Mouse (Mus musculus): Measurements from ENCODE around the gene Ogdh.
"Not testable (repeated sequence)": the region's sequence is repeated elsewhere in the genome, so short reads cannot be mapped to it uniquely, and the experiment has no call there.

Gene Ogdh

DNA sequence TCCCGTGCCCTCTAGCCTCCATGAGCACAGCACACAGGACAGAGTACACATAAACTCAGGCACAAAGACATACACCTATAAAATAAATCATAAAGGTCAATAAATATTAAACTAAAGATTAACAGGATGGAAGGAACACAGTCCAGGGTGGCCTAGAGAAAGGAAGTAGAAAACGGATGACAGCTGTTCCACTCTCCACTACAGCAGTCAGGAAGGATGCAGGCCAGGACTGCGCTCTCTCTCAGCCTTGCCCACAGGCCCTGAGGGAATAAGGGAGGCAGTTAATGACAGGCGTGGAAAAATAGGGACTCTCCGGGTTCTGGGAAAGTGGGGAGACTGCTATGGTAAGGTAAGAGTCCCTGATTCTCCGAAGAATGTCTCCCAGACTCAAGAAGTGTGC is 75.0 kb downstream of the Ogdh start:
- in situ Hi-C loops (cut with MboI, MseI) = no loop called here

DNA sequence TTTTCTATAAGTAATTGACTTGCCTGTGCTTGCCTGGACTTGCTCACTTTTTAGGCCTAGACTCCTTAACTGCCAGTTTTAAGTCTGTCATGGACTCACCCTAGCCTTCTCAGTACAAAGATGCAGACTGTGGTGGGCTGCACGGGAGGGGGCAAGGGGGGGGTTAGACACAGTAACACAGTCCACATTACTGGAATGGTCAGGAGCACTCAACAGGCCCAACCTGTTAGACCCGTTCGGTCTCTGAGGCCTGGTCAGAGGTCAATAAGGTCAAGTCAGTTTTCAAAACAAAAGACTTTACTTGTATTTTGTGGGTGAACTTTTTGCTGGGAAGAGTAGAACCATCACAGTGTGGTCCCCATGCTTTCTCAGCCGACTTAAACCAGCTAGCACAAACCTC is 75.7 kb downstream of the Ogdh start:
- in situ Hi-C loops (cut with MboI, MseI) = no loop called here

DNA sequence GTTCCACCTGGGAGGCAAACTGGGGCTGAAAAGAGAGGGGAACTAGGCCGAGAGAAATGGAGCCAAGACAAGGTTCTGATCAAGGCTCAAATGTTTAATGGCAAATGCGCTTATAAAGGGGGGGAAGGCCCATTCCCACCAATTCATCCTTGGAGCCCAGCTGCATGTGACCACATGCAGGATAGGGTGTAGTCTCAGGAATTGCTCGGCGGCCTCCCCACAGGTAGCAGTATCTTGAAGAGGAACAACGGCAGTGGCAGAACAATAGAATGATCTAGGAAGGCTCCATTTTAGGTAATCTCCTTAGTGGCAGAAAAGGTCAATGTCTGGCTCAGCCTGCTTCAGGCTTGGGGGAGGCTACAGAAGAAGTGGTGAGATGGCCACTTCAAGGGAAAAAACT is 76.6 kb downstream of the Ogdh start:
- in situ Hi-C loops (cut with MboI, MseI) = not testable (repeated sequence)

DNA sequence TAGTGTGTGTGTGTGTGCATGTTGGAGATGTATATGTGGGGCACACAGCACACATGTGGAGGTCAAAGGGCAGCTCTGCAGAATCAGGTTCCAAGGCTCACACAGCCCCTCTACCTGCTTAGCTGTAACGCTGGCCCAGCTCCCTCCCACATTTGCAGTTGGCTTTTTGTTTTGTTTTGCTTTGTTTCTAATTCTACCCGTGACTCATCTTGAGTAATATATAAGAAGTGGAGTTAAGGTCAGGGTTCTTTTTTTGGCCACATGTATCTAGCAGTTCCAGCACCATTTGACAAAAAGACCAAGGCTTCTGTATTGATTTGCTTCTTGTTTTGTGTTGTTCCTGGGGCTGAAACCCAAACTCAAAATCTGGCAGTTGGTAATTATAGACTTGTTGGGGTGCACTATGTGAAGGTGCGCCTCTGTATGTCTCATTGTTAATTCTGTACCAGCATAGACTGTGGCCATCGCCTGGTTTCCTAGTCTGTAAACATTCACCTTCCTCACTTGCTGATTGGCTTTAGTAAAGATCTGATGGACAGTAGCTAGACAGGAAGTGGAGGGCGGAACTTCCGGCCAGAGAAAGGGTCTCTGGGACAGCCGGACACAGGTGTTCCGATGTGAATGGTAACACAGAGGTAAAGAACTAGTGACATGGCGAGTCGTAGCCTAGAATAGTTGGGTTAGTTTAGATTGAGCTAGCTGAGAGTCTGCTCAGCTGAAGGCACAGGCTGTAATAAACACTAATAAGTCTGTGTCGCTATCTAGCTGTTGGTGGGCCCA is 80.1 kb downstream of the Ogdh start:
- in situ Hi-C loops (cut with MboI, MseI) = no loop called here

DNA sequence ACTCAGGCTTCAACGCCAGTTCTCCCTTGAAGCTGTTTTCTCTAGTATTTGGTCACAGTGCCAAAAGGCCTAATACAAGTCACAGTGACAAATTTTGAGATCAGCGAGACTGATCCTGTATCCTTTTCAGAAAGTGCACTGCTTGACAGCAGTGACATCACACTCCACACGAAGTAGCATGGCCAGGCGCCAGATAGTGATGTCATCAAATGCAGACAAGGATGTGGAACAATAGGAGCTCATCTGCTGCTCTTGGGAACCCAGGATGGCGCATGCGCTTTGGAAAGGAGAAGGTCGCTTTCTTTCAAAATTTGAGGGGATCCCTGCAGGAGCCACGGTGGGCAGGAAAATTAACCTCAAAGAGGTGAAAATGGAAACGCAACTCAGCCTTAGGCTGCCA is 81.4 kb downstream of the Ogdh start:
- in situ Hi-C loops (cut with MboI, MseI) = no loop called here

DNA sequence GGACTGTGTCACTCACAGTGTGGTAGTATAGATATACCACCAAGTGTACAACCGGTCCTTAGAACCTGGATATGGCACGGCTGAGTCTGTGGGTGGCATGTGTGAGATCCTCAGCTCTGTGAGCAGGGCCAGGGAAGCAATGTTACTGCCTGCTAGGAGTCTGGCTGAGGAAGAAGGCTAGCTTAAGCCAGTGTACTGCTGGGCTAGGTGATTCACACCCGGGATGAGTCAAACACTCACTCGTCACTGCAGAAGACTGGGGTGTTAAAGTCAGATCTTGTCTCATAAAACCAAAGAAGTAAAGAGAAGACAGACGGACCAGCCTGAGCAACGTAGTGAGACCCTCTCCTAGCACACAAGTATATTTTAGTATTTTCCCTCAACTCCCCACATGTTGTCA is 89.5 kb downstream of the Ogdh start:
- in situ Hi-C loops (cut with MboI, MseI) = no loop called here

DNA sequence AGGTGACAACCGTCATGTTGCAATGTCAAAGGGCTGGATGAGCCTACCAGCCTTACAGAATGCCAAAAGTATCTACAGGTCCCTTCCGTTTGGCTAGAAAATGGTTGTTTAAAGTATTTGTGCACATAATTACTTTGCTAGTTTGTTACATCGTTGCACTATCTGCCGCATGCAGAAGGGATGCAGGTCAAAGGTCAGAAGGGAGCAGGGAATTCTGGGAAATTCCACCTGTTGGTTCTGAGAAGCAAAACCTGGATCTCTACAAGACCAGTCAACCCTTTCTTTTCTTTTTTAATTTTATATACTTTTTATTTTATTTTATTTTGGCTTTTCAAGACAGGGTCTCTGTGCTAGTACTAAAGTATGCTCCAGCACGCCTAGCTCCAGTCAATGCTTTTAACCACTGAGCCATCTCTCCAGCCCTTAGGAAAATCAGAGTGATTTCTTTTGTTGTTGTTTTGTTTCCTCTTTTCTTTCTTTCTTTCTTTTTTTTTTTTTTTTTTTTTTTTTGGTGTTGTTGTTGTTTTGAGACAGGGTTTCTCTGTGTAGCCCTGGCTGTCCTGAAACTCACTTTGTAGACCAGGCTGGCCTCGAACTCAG is 96.8 kb downstream of the Ogdh start:
- in situ Hi-C loops (cut with MboI, MseI) = no loop called here

DNA sequence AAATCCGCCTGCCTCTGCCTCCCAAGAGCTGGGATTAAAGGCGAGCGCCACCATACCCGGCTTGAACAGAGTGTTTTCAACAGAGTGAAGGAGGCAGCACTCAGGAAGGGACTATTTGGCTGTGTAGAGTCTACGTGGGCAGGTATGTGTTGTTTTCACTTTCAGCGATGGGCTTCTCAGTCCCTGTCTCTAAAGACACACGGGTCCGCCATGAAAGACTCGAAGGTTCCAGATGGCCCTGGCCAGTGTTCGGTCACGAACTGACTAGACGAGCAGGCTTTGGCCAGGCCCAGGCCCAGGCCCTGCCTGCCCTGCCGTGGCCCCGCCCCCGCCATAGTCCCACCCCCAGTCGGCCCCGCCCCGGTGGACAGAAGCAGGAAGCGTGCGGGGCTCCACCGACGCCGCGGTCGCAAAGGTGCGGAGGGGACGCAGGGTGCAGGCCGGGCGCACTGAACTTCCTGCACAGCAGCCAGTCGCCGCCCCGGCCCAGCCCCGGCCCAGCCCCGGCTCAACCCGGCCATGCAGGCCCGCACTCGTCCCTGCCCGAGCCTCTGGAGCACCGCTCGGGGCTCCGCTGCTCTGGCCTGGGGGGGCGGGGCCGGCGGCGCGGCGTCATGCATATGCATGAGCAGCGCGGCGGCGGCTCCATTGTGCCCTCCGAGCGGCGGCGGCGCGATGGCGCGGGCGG is 97.4 kb downstream of the Ogdh start, which contains the start of gene Zmiz2:
TSS of gene Zmiz2 (plus strand) at position 349 of the 688 bp plus-strand sequence.
- in situ Hi-C loops (cut with MboI, MseI) = no loop called here

DNA sequence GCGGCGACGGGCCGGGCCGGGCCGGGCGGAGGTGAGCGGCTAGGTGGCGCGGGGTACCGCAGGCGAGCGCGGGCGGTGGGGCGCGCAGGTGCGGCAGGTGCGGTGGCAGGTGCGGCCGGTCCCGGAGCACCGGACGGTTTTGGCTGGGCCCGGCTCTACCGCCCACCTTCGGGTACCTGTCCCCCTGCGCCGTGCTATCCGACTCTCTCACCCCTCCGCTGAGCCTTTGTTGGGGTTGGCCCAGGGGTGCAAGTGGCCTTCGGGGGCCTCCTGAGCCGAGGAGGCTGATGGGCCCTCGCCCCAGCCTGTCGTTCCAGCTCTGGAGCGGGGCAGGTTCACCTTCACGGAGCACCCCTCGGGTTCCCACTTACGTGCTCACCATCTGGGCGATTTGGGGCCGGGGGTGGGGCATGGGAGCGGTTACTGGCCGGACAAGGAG is 98.1 kb downstream of the Ogdh start:
- in situ Hi-C loops (cut with MboI, MseI) = no loop called here

DNA sequence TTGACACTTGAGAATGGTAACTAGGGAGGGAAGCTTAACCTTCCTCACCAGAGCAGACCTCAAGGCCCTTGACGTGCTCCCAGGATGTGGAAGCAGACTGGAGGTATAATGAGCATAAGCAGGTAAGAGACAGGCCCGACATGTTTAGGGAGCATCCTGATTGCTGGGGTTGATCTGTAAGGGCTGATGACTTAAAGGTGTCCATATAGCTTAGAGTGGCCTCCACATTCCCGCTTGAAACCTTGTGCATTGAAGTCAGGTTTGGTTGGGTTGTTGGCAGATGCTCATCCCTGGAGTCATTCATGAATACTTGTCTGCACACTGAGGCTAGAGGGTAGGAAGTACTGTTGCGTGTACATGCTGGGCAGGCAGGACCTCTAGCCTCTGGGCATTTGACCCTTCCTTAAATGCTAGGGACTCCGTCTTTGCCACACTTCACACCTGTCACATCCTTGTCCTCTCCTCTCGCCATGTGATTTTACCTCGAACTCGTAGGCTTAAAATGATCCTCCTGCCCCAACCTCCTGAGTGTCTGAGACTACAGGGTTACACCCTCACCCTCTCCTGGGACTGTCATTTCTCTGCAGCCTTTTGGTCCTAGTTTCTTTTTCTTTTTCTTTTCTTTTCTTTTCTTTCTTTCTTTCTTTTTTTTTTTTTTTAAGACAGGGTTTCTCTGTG is 99.1 kb downstream of the Ogdh start:
- in situ Hi-C loops (cut with MboI, MseI) = no loop called here

DNA sequence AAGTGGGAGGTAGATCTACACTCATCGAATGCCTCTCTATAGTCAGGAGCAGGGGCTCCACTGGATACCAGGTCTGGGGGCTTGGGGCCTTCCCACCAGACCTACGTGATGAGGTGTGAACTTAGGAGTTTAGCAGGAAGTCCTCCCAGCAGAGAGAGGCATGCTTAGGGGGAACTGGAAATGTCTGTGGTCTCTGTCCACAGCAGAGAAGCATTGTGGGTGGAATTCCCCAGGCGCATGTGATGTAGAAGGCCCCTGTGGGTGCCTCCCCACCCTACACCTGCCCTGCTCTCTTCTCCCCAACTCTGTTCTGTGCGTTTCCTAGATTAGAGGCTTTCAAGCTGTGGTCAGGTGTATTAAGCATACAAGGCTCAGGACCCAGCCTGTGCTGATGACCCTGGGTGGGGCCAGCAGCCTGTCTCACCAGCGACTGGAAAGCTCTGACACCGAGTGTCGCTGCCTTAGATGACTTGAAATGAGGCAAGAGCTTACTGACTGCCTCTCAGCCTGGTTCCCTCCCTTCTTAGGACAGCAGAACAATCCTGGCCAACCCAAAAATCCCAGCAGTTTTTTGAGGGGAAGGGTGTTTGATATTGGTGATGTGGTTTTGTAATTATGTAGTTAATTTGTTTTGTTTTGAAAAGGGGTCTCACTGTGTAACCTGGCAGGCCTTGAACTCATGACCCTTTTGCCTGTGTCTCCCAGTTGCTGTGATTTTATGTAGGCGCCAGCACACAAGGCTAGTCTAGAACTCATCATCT is 100.3 kb downstream of the Ogdh start:
- in situ Hi-C loops (cut with MboI, MseI) = no loop called here

DNA sequence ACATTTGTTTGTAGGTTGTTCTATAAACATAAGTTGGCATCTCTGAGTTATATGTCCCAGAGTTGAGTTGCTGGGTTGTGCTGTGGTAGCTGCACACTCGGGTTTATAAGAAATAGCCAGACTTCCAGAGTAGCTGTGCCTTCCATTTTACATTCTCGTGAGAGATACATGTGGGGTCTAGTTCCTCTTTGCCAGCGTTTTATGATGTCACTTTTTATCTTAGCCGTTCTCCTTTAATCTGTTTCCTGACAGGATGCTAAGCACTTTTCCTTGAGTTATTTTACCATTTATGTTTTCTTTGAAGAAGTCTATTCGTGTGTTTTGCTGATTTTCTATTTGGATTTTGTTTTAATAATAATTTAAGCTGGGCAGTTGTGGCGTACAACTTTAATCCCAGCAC is 101.4 kb downstream of the Ogdh start:
- in situ Hi-C loops (cut with MboI, MseI) = no loop called here

DNA sequence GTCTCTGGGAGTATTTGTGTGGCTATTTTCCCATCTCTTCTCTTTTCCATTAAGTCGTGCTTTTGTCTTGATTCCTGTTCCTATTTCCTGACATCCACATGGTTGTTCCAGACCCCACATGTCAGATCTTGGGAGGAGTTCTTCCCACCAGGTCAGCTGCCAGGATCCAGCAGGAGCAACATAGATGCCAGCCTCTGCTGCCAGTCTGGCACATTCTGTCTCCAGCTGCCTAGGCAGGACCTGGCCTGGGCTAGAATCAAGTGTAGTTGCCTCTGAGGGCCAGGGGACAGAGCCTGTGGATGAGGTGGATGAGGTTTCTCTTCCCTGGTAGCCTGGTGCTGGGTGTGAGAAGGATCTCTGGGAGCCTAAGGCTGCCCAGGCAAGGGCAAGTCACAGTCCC is 102.4 kb downstream of the Ogdh start:
- in situ Hi-C loops (cut with MboI, MseI) = no loop called here

DNA sequence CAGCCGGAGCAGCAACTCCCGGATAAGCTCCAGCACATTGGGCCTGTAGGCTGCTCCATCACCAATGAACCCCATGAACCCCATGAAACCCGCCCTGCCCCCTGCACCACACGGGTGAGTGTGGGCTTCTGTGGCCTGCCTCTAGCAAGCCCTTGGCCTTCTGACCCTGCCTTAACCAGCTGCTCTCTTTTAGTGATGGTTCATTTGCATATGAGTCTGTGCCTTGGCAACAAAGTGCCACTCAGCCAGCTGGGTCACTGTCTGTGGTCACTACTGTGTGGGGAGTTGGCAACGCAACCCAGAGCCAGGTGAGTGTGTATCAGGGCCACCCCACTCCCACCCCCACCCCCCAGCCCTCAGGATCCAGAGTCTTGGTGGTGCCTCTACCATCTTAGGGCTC is 104.1 kb downstream of the Ogdh start:
- in situ Hi-C loops (cut with MboI, MseI) = no loop called here

DNA sequence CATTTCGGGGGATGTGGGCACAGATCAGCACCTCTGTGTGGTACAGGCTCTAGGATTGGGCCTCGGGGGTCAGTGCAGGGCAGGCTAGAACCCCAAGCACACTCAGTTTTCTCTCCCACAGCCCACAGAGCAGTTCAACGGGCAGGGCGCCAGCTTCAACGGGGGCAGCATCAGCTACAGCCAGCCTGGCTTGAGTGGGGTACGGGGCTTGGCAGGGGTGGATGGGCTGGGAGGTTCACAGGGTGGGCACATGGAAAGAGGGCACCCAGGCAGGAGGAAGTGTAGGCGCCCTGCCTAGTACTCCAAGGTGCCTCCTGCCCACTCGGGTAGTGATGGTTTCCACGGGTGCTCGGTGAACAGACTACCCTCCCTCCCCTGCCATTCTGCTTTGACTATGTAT is 106.7 kb downstream of the Ogdh start:
- in situ Hi-C loops (cut with MboI, MseI) = no loop called here

DNA sequence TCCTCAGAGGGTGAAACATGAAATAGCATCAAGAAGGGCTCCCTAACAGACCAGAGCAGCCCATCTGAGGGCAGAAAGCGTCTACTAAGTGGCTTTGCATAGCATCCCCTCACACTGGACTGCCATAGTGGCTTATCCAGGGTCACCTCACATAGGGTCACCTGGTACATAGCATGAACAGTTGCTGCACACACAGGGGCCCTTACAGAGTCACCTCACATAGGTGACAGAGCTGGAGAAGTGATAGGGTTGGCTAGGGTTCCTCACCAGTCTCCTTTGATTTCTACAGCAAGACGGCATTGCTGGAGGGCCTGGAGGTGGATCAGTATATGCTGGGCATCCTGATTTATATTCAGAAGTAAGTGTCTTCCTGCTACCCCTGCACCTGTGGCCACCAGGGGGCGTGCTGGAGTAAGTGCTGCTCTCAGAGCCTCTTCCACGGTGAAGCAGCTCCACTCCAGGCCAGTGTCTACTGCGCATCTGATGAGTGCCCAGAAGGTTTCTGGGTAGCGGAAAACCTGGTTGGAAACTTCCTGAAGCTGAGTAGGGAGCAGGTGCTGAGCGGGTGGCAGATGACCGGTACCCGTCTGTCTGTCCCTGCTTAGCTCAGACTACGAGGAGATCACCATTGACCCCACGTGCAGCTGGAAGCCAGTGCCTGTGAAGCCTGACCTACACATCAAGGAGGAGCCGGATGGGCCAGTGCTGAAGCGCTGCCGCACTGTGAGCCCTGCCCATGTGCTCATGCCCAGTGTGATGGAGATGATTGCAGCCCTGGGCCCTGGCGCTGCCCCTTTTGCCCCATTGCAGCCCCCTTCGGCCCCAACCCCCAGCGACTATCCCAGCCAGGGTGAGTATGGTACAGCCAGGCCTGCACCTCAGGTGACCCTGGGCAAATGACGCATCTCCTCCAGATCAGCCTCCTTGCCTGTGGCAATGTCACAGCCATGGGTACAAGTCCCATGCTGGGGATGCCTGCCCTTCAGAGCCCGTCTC is 111.4 kb downstream of the Ogdh start:
- in situ Hi-C loops (cut with MboI, MseI) = no loop called here

DNA sequence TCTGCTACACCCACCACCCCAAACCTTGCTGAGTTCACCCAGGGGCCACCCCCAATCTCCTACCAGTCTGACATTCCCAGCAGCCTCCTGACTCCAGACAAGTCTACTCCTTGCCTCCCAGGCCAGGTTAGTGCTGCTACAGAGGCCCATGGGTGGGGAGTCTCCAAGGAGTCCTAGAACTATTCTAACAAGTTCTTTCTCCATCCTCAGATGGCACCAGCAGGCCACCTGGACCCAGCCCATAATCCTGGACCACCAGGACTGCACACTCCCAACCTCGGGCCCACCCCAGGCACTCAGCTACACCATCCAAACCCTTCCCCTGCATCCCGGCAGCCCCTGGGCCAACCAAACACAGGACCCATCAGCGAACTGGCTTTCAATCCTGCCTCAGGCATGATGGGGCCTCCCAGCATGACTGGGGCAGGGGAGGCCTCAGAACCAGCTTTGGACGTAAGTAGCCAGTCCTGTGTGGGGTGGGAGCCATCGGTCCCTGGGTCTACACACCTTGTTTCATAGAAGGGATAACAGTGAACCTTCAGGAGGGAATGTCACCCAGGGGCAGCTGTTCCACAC is 112.5 kb downstream of the Ogdh start:
- in situ Hi-C loops (cut with MboI, MseI) = no loop called here

DNA sequence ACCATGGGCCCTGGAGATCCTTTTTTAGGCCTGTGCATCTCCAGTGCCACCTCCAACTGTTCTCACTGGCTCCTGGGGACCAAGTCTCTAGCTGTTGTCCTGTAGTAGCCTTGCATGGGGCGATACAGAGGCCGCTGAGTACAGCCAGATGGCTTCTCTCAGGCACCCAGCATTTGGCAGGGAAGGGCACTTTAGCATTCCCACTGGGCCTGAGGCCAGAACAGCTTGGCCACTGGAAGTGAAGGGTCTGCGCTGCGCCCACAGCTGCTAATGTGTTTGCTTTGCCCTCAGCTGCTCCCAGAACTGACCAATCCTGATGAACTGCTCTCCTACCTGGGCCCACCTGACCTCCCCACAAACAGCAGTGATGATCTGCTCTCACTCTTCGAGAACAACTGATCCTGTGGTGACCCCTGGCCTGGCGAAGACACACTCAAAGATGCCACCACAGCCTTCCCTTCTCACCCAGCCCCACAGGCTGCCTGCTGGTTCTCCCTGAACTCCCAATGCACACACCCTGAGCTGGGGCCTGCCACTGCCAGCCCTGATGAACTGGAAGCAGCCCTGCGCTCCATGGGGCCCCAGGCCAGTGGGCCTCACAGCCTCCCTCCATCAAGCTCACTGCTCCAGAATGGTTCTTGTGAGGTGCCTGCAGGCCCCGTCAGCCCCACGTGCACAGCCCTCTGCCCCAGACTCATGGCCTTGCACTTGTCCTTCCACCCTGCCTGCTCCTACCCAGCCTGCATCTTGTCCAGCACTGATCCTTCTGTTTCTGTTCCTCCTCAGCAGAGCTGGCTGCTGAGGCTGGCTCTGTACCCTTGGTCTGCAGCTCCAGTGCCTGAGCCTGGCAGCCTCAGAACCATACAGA is 113.5 kb downstream of the Ogdh start:
- in situ Hi-C loops (cut with MboI, MseI) = no loop called here

DNA sequence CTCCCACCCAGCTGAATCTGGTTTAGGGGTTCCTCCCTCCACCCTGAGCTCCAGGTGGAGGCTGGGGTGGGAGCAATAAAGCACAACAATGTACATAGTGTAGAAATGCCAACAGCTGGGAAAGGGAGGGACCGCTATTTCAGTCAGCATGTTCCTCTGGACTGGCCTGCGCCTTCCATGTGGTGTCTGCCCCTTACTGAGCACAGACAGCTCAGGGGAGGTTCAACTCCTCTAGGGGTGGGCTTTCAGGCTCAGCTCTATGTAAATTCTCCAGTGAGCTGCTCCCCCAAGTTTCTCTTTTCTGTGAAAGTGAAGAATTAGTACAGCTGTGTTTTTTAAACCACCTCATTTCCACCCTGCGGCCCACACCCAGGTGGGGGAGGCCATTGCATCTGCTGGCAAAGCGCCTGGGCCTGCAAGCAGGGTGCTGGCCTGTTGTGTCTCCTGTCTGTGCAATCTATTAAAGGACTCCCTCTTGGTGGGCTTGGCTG is 114.2 kb downstream of the Ogdh start:
- in situ Hi-C loops (cut with MboI, MseI) = no loop called here

Measured in regulatory T cell (primary cell).